Mouse (Mus musculus) stomach, postnatal 0 days (tissue): ENCODE measurements around the gene Cttnbp2.

Source experiments
- CTCF ChIP-seq: IDR thresholded peaks from 2 replicates; pipeline ENCODE4 v1.5.1; 2016; ENCODE audit warnings: antibody characterized with exemption, low read depth, mild to moderate bottlenecking, moderate library complexity
- EP300 ChIP-seq: optimal IDR thresholded peaks from 2 replicates; pipeline ENCODE3; 2016; ENCODE audit warnings: antibody characterized with exemption

DNA sequence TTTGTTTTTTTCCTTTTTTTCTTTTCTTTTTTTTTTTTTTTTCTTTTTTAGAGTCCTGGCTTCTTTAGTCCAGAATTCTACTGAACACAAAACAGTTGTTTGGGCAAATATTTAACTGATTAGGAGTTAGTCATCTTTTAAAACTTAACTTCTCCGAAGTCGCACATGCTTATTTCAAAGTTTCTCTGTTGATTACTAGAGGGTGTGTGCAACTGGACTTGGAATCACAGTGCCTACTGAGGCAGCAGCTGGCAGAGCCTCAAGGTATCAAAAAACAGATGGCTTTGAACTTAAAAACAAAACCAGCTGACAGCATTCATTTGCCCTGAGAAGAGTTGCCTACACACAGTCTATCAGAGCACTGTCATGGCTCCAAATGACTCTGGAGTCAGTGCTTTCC is 82.8 kb downstream of the Cttnbp2 start:
- TF ChIP-seq CTCF (no peak), EP300 (no peak)
